Mouse (Mus musculus) heart, postnatal 0 days (tissue): ENCODE measurements around the gene Ice1. TPM values are rescaled to one million over a fixed set of nuclear protein-coding genes. Genes with fewer than 3 reads are reported as not detected.

Source experiments
- ATAC-seq: fragments of 200-750 bp; cut with Nextera tagmentation; 2 replicates; pipeline ENCODE4 v1.8.0; 2017; ENCODE audit warnings: low read depth, moderate number of reproducible peaks, moderate library complexity; ENCODE audit not compliant: insufficient read depth
- DNase-seq: peaks from one replicate; pipeline ENCODE4 v3.0.0-alpha.2; 2016; ENCODE audit warnings: low spot score
- H3K27ac ChIP-seq: fragments of 300-500 bp; sonication (generic); 2 replicates; pipeline ENCODE4 v1.5.1; 2014; ENCODE audit warnings: low read depth, mild to moderate bottlenecking
- H3K27me3 ChIP-seq: fragments of 300-500 bp; sonication (generic); 2 replicates; pipeline ENCODE4 v1.6.1; 2014; ENCODE audit warnings: low read length, mixed read lengths; ENCODE audit not compliant: control insufficient read depth, insufficient read depth
- H3K36me3 ChIP-seq: fragments of 300-500 bp; sonication (generic); replicated peaks from 2 replicates; pipeline ENCODE4 v1.6.1; 2014; ENCODE audit warnings: low read length, mixed read lengths; ENCODE audit not compliant: control insufficient read depth, insufficient read depth
- H3K4me1 ChIP-seq: fragments of 300-500 bp; sonication (generic); 2 replicates; pipeline ENCODE4 v1.6.1; 2014; ENCODE audit warnings: antibody characterized with exemption; ENCODE audit not compliant: control insufficient read depth, insufficient read depth
- H3K4me2 ChIP-seq: fragments of 300-500 bp; sonication (generic); 2 replicates; pipeline ENCODE4 v1.6.1; 2014; ENCODE audit warnings: low read depth, mild to moderate bottlenecking, low read length, moderate library complexity
- H3K4me3 ChIP-seq: fragments of 300-500 bp; sonication (generic); 2 replicates; pipeline ENCODE4 v1.5.1; 2014; ENCODE audit warnings: low read depth, low read length
- H3K9ac ChIP-seq: fragments of 300-500 bp; sonication (generic); replicated peaks from 2 replicates; pipeline ENCODE4 v1.6.1; 2014; ENCODE audit warnings: low read depth, low read length, mixed read lengths
- H3K9me3 ChIP-seq: fragments of 300-500 bp; sonication (generic); replicated peaks from 2 replicates; pipeline ENCODE4 v1.6.1; 2016; ENCODE audit warnings: low read length; ENCODE audit not compliant: control insufficient read depth
- CTCF ChIP-seq: IDR thresholded peaks from 2 replicates; pipeline ENCODE4 v1.5.1; 2016; ENCODE audit warnings: antibody characterized with exemption, control low read depth, low read depth
- EP300 ChIP-seq: IDR thresholded peaks from 2 replicates; pipeline ENCODE4 v1.6.1; 2016; ENCODE audit warnings: antibody characterized with exemption, low read depth
- WGBS: fragments of 180-500 bp; shearing (Covaris S2); extraction: QIAGEN DNeasy Blood & Tissue Kit; methylation state at CpG from one replicate; pipeline ENCODE4 v1.1.7; 2014; 5-methylcytosine and 5-hydroxymethylcytosine counted together
- polyA plus RNA-seq: library from polyadenylated mRNA; unstranded; fragments of >200 nt; fragmentation: Nextera tagmentation; extraction: Ambion mirVana; gene quantifications from 2 replicates; pipeline ENCODE4 v1.2.1, GENCODE M21; 2015
- total RNA-seq: library from RNA; depleted of rRNA; stranded (reverse); fragments of >200 nt; gene quantifications from 2 replicates; pipeline ENCODE4 v1.2.3, GENCODE M21; 2014; ENCODE audit warnings: low replicate concordance; rRNA removed

Gene Ice1
- total and polyA plus RNA-seq, 2 experiments from 2014 or later = 7.7 to 21.0 TPM

DNA sequence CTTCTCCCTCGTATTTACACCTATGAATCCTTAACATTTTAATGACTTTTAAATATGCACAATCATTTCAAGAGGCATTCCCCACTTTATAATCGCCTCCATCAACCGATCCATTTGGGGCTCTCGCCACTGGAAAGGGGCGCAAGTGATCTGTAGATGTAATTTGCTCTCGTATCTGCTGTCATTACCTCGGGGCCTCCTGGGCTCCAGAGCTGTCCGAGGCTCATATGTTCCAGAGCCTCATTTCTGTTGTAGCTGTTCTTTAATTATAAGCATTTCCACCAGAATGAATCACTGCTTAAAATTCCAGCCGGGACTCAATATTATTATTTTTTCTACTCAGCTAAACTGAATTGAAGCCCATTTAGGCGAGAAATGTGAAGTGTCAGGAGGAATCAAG lies 104.7 kb downstream of the Ice1 start:
- H3K4me1 ChIP-seq = no peaks in the 10 kb centered on the region
- TF ChIP-seq CTCF (no peak), EP300 (no peak)
- 83% methylated on average over 10 of the region's 10 CpGs for WGBS

DNA sequence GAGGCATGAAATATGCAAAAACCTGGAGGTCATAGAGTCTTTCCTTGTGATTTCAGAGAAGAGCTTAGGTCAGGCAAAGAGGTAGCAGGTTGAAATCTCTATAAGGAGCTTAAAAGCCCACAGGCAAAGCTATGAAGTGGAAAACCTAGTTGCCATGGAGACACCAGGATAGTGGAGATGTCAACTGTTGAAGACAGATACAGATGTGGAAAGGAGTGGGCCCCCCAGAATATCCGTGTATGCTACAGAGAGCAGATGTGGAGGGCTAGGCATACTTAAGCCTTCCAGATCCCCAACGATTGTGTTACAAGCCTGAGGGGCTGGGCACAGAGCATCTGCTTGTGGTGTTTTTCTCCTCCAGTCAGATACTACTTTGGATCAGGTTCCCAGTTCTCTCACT lies 119.8 kb downstream of the Ice1 start:
- Histone ChIP-seq H3K4me1 (no peaks in the 10 kb centered on the region), H3K27ac (no peak overlapping the region), H3K27me3 (no peaks in the 10 kb centered on the region), H3K9me3 (no peaks in the 10 kb centered on the region), H3K4me2 (no peak overlapping the region), H3K4me3 (no peak overlapping the region), H3K36me3 (no peaks in the 10 kb centered on the region), H3K9ac (no peak overlapping the region)
- no peak for DNase-seq
- WGBS = 59% methylated on average over 2 of the region's 2 CpGs
- ATAC-seq = no peak
- TF ChIP-seq EP300 (no peak), CTCF (no peak)

More for the DNA sequence above, 104.7 kb downstream of the Ice1 start:
- Histone ChIP-seq H3K4me2 (no peak overlapping the region), H3K9me3 (no peaks in the 10 kb centered on the region), H3K36me3 (no peaks in the 10 kb centered on the region), H3K9ac (no peak overlapping the region), H3K4me3 (no peak overlapping the region), H3K27ac (no peak overlapping the region), H3K27me3 (no peaks in the 10 kb centered on the region)
- DNase-seq = no peak
- ATAC-seq = no peak

DNA sequence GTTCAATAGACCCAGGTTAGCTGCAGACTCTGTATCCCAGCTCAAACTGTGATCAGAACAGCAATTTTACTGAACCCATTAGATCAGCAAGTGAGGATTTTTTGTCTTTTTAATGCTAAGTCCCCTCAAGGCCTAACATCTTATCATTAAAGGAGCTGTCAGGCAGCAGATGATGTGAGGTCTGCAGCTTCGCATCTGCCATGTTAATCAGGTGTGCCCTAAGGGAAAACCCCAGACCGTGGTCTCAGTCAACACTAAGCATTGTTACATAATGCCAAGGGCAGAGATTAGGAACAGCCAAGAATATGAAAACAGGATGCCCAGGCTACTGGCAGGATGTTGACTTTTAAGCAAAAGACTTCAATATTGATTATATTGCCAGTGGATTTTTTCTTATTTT lies 122.4 kb downstream of the Ice1 start:
- H3K4me2 ChIP-seq = no peak overlapping the region
- WGBS = 63% methylated on average over 2 of the region's 2 CpGs
- no peaks in the 10 kb centered on the region for H3K9me3 ChIP-seq
- H3K9ac ChIP-seq = no peak overlapping the region
- no peak overlapping the region for H3K4me3 ChIP-seq
- no peak for DNase-seq
- no peak overlapping the region for H3K27ac ChIP-seq
- no peak for ATAC-seq
- no peaks in the 10 kb centered on the region for H3K4me1 ChIP-seq
- no peaks in the 10 kb centered on the region for H3K36me3 ChIP-seq
- H3K27me3 ChIP-seq = no peaks in the 10 kb centered on the region
- no peak for TF ChIP-seq CTCF

DNA sequence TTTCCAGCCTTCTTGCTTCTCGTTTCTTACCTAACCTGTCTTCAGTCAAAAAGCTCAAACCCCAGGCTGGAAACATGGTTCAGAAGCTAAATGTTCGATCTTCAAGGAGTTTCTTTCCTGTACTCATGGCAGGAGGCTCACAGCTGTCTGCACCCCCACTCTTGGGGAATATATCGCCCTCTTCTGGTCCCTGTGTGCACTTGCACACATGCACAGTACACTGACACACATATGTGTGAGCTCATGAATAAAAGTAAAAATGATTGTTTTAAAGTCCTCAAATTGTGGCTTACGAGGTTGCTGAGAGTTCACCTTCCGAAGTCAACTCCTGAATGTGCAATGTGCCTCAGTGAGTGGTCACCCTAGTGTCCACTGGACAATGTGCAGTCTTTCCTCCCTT lies 127.2 kb downstream of the Ice1 start:
- Histone ChIP-seq H3K36me3 (no peaks in the 10 kb centered on the region), H3K4me2 (no peak overlapping the region), H3K27ac (no peak overlapping the region), H3K4me1 (no peaks in the 10 kb centered on the region), H3K4me3 (no peak overlapping the region), H3K9me3 (no peaks in the 10 kb centered on the region), H3K27me3 (no peaks in the 10 kb centered on the region), H3K9ac (no peak overlapping the region)
- TF ChIP-seq CTCF (no peak), EP300 (no peak)
- ATAC-seq = no peak
- no peak for DNase-seq
- WGBS = 70% methylated on average over 5 of the region's 5 CpGs

DNA sequence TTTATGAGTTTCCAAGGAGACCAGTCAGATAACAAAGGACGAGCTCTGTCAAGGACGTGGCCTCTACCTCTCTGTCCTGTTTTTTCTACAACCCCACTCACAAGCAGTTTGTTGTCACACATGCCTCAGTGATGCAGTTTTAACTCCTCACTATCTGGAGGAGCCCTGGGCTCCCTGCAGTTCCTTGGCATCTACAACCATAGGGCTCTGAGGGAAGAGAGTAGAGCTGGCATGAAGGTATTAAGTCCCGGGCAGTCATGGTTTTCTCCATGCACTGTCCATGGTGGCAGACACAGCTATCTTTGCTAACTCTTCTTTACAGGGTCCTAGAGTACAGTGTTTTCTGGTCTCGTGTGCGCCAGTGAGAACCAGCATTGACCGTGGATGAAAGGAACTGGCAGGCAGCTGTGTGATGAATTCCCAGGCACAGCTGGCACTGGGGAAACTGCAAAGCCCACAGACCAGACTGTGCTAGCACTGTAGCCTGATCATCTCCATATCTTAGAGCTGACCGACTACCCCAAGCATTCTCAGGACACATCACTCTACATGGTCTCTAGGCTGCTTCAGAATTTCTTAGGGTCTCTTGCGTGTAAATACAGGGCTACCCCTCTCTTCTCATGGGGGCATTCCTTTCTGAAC lies 127.9 kb downstream of the Ice1 start:
- Histone ChIP-seq H3K27me3 (no peaks in the 10 kb centered on the region), H3K9me3 (no peaks in the 10 kb centered on the region), H3K4me2 (no peak overlapping the region), H3K9ac (no peak overlapping the region), H3K27ac (no peak overlapping the region), H3K4me3 (no peak overlapping the region), H3K36me3 (no peaks in the 10 kb centered on the region), H3K4me1 (no peaks in the 10 kb centered on the region)
- WGBS = 69% methylated on average over 8 of the region's 8 CpGs
- ATAC-seq = no peak
- no peak for TF ChIP-seq CTCF
- TF ChIP-seq EP300 = no peak
- DNase-seq = no peak

DNA sequence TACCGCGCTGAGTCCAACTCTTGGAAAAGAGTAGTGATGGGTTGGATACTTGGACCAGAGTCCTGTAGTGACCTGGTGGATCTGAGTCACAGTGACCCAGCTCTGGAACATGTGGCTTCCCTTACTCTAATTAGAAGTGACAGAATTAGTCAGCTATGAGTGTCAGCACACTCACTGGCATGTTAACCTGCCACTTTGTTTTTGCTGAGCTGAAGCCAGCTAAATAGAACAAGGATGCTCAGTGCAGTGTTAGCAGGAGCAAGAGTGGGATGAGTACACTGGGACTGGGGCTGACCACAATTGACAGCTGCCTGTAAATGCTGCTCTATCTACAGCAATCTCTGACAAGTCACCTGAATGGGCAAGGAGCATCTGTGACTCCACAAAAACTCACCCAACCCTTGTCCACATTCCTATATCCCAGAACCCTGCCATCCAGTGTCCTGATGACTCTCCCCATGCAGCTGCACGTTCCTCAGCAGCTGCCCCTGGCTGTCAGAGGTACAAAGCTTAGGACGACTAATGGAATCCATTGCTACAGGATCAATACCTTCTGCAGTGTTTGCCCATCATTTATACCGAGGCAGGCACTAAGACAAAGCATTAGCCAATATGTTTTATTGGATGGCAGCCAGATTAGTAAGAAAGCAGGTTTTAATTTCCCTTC lies 128.6 kb downstream of the Ice1 start:
- Histone ChIP-seq H3K27me3 (no peaks in the 10 kb centered on the region), H3K4me3 (no peak overlapping the region), H3K36me3 (no peaks in the 10 kb centered on the region), H3K27ac (no peak overlapping the region), H3K4me1 (no peaks in the 10 kb centered on the region), H3K9ac (no peak overlapping the region), H3K4me2 (no peak overlapping the region), H3K9me3 (no peaks in the 10 kb centered on the region)
- TF ChIP-seq EP300 (no peak), CTCF (no peak)
- ATAC-seq (no peak), DNase-seq (no peak)
- 62% methylated on average over 5 of the region's 5 CpGs for WGBS

Other genes starting within 250 kb of the Ice1 start
- gene Adamts16, start 204.2 kb upstream of the Ice1 start, total RNA-seq = 0.57 TPM in 1 of 2 replicates, not detected in the other
- gene Adamts16, start 204.2 kb upstream of the Ice1 start, polyA plus RNA-seq = 0.05 and 0.10 TPM in 2 replicates